Mouse (Mus musculus) lung, postnatal 4 days (tissue): Measurements from ENCODE around the gene Vmn1r41.

Experiments
- DNase-seq, 2 experiments: peaks; one replicate each; pipeline ENCODE4 v3.0.0; 2021

The Vmn1r41 gene

GRCm38 (mm10) chr6:89740466-89740865 is at the start of gene Vmn1r41:
TSS of gene Vmn1r41 (plus strand) at chr6:89740766.
- DNase-seq: no peak

GRCm38 (mm10) chr6:89706624-89707023 is 33.9 kb upstream of the Vmn1r41 start:
- no peak for DNase-seq

- no peak for DNase-seq
Observed at GRCm38 (mm10) chr6:89707240-89707639, 33.3 kb upstream of the Vmn1r41 start, which contains the start of gene Vmn1r40. TSS of gene Vmn1r40 (plus strand) at chr6:89707540.

GRCm38 (mm10) chr6:89718051-89718450 is 22.5 kb upstream of the Vmn1r41 start:
- DNase-seq: no peak

- no peak for DNase-seq
Observed at GRCm38 (mm10) chr6:89742811-89743210, 2.2 kb downstream of the Vmn1r41 start.

GRCm38 (mm10) chr6:89790231-89790630 is 49.7 kb downstream of the Vmn1r41 start:
- DNase-seq: no peak
